Mouse (Mus musculus): ENCODE results near the gene Ssbp2. TPM values are rescaled to one million over a fixed set of nuclear protein-coding genes. Genes with fewer than 3 reads are reported as not detected.

Gene Ssbp2
- total and polyA plus RNA-seq, 3 experiments, result 24.7 to 98.3 (median 40.8) TPM

DNA sequence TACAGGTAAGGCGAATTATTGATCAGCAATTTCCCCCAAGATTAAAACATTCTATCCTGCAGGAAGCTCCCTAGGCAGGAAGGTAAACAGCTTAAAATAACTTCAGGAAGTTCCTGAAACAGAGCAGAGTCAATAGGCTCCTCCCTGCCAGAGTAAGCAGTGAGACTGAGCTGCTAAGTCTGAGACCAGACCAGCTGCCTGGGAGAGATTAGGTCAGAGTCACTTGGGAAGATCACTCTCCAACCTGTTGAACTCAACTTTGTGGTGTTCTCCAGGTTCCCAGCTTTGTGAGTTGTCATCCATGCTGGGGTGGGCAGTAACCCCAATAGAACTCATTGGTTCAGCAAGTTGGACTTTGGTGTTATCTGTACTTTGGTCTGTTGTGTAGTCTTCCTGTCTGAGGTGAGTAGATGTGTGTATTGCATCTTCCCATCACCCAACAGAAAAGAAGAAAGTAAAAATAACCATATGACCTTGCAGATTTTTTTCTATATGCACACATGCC lies 16.6 kb downstream of the Ssbp2 start:
- Histone ChIP-seq H3K4me3 (ENCODE audit: low read depth, low read length) (no peak overlapping the region), H3K4me1 (ENCODE audit: insufficient read depth, low read depth, low read length) (peaks cover 45% of the 10 kb centered on the region), H3K36me3 (replicated peaks) (peaks cover 11% of the 10 kb centered on the region), H3K9me3 (replicated peaks) (0 out of 2 replicates have a peak, but pooled peaks cover 2% of the 10 kb centered on the region), H3K27me3 (ENCODE audit: insufficient read depth, low read length) (no peaks in the 10 kb centered on the region)
- TF ChIP-seq CTCF (IDR thresholded peaks at IDR 0.05; ENCODE audit: low read depth, low read length), result no peak
- no peak for TF ChIP-seq GATA2 (IDR thresholded peaks at IDR 0.05; ENCODE audit: borderline replicate concordance, low read depth, low read length)
- TF ChIP-seq GATA1 (IDR thresholded peaks at IDR 0.05; ENCODE audit: borderline replicate concordance, low read length), result no peak
- no peak for TF ChIP-seq TAL1 (conservative IDR thresholded peaks at IDR 0.05; ENCODE audit: low read depth, low read length)
- TF ChIP-seq POLR2AphosphoS5 (IDR thresholded peaks at IDR 0.05; ENCODE audit: insufficient replicate concordance, low read depth, low read length), result no peak
- ATAC-seq (ENCODE audit: extremely low read depth, insufficient number of reproducible peaks, low FRiP score, poor library complexity, severe bottlenecking) (no peak), DNase-seq (ENCODE audit: low spot score) (no peak)

DNA sequence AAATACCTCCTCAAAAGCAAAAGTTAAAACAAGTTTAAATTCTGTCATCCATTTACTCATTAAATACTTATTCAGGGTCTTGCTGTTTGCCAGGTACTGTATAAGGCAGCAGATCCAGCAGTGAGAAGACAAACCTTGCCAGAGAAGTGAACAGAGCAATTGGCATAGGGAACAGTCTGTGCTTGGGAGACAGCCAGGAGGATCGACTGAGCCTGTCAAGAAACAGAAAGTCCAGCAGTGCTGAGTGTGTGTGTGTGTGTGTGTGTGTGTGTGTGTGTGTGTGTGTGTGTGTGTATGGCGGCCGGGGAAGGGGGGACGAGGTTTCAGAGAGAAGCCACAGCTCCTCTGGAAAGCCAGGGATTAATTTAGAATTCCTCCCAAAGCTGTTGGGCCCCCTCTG lies 17.9 kb downstream of the Ssbp2 start:
- Histone ChIP-seq H3K4me1 (ENCODE audit: insufficient read depth, low read depth, low read length) (peaks cover 37% of the 10 kb centered on the region), H3K27me3 (ENCODE audit: insufficient read depth, low read length) (no peaks in the 10 kb centered on the region), H3K9me3 (replicated peaks) (0 out of 2 replicates have a peak, but pooled peaks cover 2% of the 10 kb centered on the region), H3K4me3 (ENCODE audit: low read depth, low read length) (no peak overlapping the region), H3K36me3 (replicated peaks) (peaks cover 11% of the 10 kb centered on the region)
- no peak for TF ChIP-seq CTCF (IDR thresholded peaks at IDR 0.05; ENCODE audit: low read depth, low read length)
- TF ChIP-seq GATA1 (IDR thresholded peaks at IDR 0.05; ENCODE audit: borderline replicate concordance, low read length), result no peak
- no peak for TF ChIP-seq TAL1 (conservative IDR thresholded peaks at IDR 0.05; ENCODE audit: low read depth, low read length)
- no peak for TF ChIP-seq GATA2 (IDR thresholded peaks at IDR 0.05; ENCODE audit: borderline replicate concordance, low read depth, low read length)
- TF ChIP-seq POLR2AphosphoS5 (IDR thresholded peaks at IDR 0.05; ENCODE audit: insufficient replicate concordance, low read depth, low read length), result no peak
- no peak for ATAC-seq (ENCODE audit: extremely low read depth, insufficient number of reproducible peaks, low FRiP score, poor library complexity, severe bottlenecking)
- DNase-seq (ENCODE audit: low spot score), result no peak

GRCm38 (mm10) chr13:91484303-91484702 lies 24.2 kb downstream of the Ssbp2 start:
- H3K4me3 ChIP-seq (ENCODE audit: low read depth, low read length), result peak overlapping the region; percentile 27; the same call in 1 of the 2 replicates
- DNase-seq (ENCODE audit: low spot score), result no peak

DNA sequence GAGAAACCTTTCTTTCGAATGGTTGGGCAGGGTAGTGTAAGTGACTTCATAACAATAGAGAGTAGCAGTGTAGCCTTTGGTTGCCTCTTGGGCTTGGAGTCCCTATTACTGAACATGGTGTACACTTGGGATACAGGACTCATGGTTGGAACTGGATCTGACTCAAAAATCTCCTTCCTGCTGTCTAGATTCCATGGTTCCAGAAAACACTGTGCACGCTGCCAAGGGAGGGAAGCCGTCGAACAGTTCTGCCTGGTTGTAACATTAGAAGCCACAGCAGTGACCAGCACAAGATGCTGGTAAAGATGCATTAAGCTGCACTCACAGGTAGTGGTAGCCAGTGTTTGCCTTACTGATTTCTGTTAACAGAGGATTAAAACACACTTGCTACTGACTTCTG lies 32.0 kb downstream of the Ssbp2 start:
- Histone ChIP-seq H3K9me3 (replicated peaks) (peaks cover 3% of the 10 kb centered on the region), H3K27me3 (ENCODE audit: insufficient read depth, low read length) (no peaks in the 10 kb centered on the region), H3K36me3 (replicated peaks) (peaks cover 16% of the 10 kb centered on the region), H3K4me3 (ENCODE audit: low read depth, low read length) (no peak overlapping the region), H3K4me1 (ENCODE audit: insufficient read depth, low read depth, low read length) (peaks cover 9% of the 10 kb centered on the region)
- no peak for ATAC-seq (ENCODE audit: extremely low read depth, insufficient number of reproducible peaks, low FRiP score, poor library complexity, severe bottlenecking)
- DNase-seq (ENCODE audit: low spot score), result no peak
- TF ChIP-seq POLR2AphosphoS5 (IDR thresholded peaks at IDR 0.05; ENCODE audit: insufficient replicate concordance, low read depth, low read length) (no peak), TAL1 (conservative IDR thresholded peaks at IDR 0.05; ENCODE audit: low read depth, low read length) (no peak), CTCF (IDR thresholded peaks at IDR 0.05; ENCODE audit: low read depth, low read length) (no peak), GATA1 (IDR thresholded peaks at IDR 0.05; ENCODE audit: borderline replicate concordance, low read length) (no peak), GATA2 (IDR thresholded peaks at IDR 0.05; ENCODE audit: borderline replicate concordance, low read depth, low read length) (no peak)

More at GRCm38 (mm10) chr13:91484303-91484702, 24.2 kb downstream of the Ssbp2 start:
- H3K27me3 ChIP-seq (ENCODE audit: insufficient read depth, low read length), result no peaks in the 10 kb centered on the region
- 0 out of 2 replicates have a peak, but pooled peaks have one; percentile 19 for ATAC-seq (ENCODE audit: extremely low read depth, insufficient number of reproducible peaks, low FRiP score, poor library complexity, severe bottlenecking)
- TF ChIP-seq POLR2AphosphoS5 (IDR thresholded peaks at IDR 0.05; ENCODE audit: insufficient replicate concordance, low read depth, low read length) (no peak), CTCF (IDR thresholded peaks at IDR 0.05; ENCODE audit: low read depth, low read length) (no peak), GATA2 (IDR thresholded peaks at IDR 0.05; ENCODE audit: borderline replicate concordance, low read depth, low read length) (no peak), TAL1 (conservative IDR thresholded peaks at IDR 0.05; ENCODE audit: low read depth, low read length) (no peak), GATA1 (IDR thresholded peaks at IDR 0.05; ENCODE audit: borderline replicate concordance, low read length) (no peak)
- no peaks in the 10 kb centered on the region for H3K9me3 ChIP-seq (replicated peaks)
- peaks cover 9% of the 10 kb centered on the region for H3K36me3 ChIP-seq (replicated peaks)
- peaks cover 19% of the 10 kb centered on the region for H3K4me1 ChIP-seq (ENCODE audit: insufficient read depth, low read depth, low read length)

DNA sequence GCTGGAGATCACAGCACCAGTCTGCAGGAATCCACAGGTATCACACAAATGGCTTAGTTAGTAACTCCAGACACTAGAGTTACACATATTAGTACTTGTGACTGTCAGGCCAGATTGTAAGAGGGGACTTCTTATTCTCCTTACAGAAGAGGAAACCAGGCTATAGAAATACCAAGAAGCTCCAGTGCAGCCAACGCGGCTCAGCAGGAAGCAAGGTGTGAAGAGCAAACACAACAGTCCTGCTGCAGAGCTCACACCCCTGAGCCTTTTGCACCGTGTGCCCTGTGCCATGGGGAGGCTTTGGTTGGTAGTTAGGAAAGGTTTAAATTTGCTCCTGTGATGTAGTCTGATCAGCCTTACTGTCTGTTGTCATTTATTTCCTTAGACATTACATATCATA lies 37.0 kb downstream of the Ssbp2 start:
- no peak overlapping the region for H3K4me3 ChIP-seq (ENCODE audit: low read depth, low read length)
- TF ChIP-seq GATA1 (IDR thresholded peaks at IDR 0.05; ENCODE audit: borderline replicate concordance, low read length), result no peak
- TF ChIP-seq GATA2 (IDR thresholded peaks at IDR 0.05; ENCODE audit: borderline replicate concordance, low read depth, low read length), result no peak
- no peak for TF ChIP-seq POLR2AphosphoS5 (IDR thresholded peaks at IDR 0.05; ENCODE audit: insufficient replicate concordance, low read depth, low read length)
- no peak for TF ChIP-seq CTCF (IDR thresholded peaks at IDR 0.05; ENCODE audit: low read depth, low read length)
- no peak for TF ChIP-seq TAL1 (conservative IDR thresholded peaks at IDR 0.05; ENCODE audit: low read depth, low read length)
- no peaks in the 10 kb centered on the region for H3K27me3 ChIP-seq (ENCODE audit: insufficient read depth, low read length)
- H3K4me1 ChIP-seq (ENCODE audit: insufficient read depth, low read depth, low read length), result peaks cover 2% of the 10 kb centered on the region; the same call in 1 of the 2 replicates
- ATAC-seq (ENCODE audit: extremely low read depth, insufficient number of reproducible peaks, low FRiP score, poor library complexity, severe bottlenecking), result no peak
- H3K9me3 ChIP-seq (replicated peaks), result peaks cover 3% of the 10 kb centered on the region
- no peak for DNase-seq (ENCODE audit: low spot score)
- H3K36me3 ChIP-seq (replicated peaks), result peaks cover 26% of the 10 kb centered on the region

GRCm38 (mm10) chr13:91501735-91502134 lies 41.7 kb downstream of the Ssbp2 start:
- no peaks in the 10 kb centered on the region for H3K27me3 ChIP-seq (ENCODE audit: insufficient read depth, low read length)
- peaks cover 18% of the 10 kb centered on the region for H3K36me3 ChIP-seq (replicated peaks)
- no peaks in the 10 kb centered on the region; the same call in 1 of the 2 replicates for H3K4me1 ChIP-seq (ENCODE audit: insufficient read depth, low read depth, low read length)
- H3K4me3 ChIP-seq (ENCODE audit: low read depth, low read length), result no peak overlapping the region
- TF ChIP-seq GATA2 (IDR thresholded peaks at IDR 0.05; ENCODE audit: borderline replicate concordance, low read depth, low read length), result no peak
- no peak for TF ChIP-seq CTCF (IDR thresholded peaks at IDR 0.05; ENCODE audit: low read depth, low read length)
- ATAC-seq (ENCODE audit: extremely low read depth, insufficient number of reproducible peaks, low FRiP score, poor library complexity, severe bottlenecking) (no peak), DNase-seq (ENCODE audit: low spot score) (no peak)
- H3K9me3 ChIP-seq (replicated peaks), result no peaks in the 10 kb centered on the region

Measured in G1E (cell line).